Mouse (Mus musculus) bone marrow, adult 2 months (tissue): ENCODE results near the gene Mlf2.

Source experiments
- CTCF ChIP-seq: fragments of 200-500 bp; IDR thresholded peaks from 2 replicates; pipeline ENCODE4 v1.5.1; 2011; ENCODE audit warnings: low read length, control low read depth; ENCODE audit not compliant: control insufficient read depth, insufficient read depth
- POLR2A ChIP-seq: fragments of 200-500 bp; IDR thresholded peaks from 2 replicates; pipeline ENCODE4 v1.6.1; 2011; ENCODE audit warnings: low read depth, mild to moderate bottlenecking, control low read depth, low read length, borderline replicate concordance; ENCODE audit not compliant: control insufficient read depth

- no peak for TF ChIP-seq POLR2A
- TF ChIP-seq CTCF = no peak
These were observed 31.0 kb upstream of the Mlf2 start for GRCm38 (mm10) chr6:124900056-124900800.
